In the genomic region with DNA sequence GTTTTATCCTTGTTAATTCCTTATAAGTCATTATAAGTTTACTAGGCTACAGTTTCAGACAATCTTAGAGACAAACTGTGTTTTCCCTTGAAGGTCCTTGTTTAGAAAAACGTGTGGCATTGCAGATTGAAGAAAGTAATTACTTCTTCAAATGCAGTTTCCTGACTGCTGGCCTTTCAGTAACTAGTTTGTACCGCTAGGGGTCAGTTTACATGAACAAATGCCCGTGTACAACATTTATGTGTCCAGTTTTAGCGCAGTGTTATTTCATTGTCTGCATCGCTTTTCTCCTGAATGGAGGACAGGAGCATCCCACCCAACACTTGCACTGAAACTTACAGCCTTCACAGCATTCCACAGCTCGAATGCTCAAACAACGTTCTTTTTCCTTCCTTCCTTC, we compare ENCODE assay signal across 11 mouse cellular contexts.
DNase-seq lines count a peak whose midpoint lies in the region; ATAC-seq and TF ChIP-seq lines count a peak whose summit lies in the region.
"Had no signal": no experiment of that assay in that cellular context is flagged by ENCODE, and none has a peak within 500 bp of the region (broad histone marks: within the 10 kb centered on the region; RNA-seq: fewer than 3 reads in every experiment).

No protein-coding gene starts in this region.

- ATAC-seq in common myeloid progenitor, adult 5-6 weeks (replicated peaks; ENCODE audit: low read depth, poor library complexity, severe bottlenecking), result 0 out of 2 replicates have a peak, but pooled peaks have one; percentile 50
- ATAC-seq in hindbrain, embryonic 14.5 days (ENCODE audit: low FRiP score), result no peak

- no peak overlapping the region for H3K27ac ChIP-seq in layer of hippocampus, adult 2 months
- H3K27ac ChIP-seq in hindbrain, embryonic 14.5 days, result no peak overlapping the region
- H3K27ac ChIP-seq: heart, embryonic 15.5 days had no signal

- no peak overlapping the region for H3K4me2 ChIP-seq in hindbrain, embryonic 14.5 days (replicated peaks)
- H3K4me2 ChIP-seq: heart, embryonic 15.5 days had no signal

- no peaks in the 10 kb centered on the region for H3K27me3 ChIP-seq in E14TG2a.4 (ENCODE audit: insufficient read depth, low read length)
- H3K27me3 ChIP-seq in hindbrain, embryonic 14.5 days (ENCODE audit: control insufficient read depth, insufficient read depth, low read length), result no peaks in the 10 kb centered on the region
- H3K27me3 ChIP-seq: heart, embryonic 15.5 days; megakaryocyte, embryonic 14.5 days had no signal

- peak; percentile 85 for TF ChIP-seq CTCF in layer of hippocampus, adult 2 months (conservative IDR thresholded peaks at IDR 0.05)
- peak; percentile 96 for TF ChIP-seq CTCF in E14TG2a.4 (conservative IDR thresholded peaks at IDR 0.05; ENCODE audit: low read length)

- no peak overlapping the region for H3K9ac ChIP-seq in hindbrain, embryonic 14.5 days
- H3K9ac ChIP-seq: heart, embryonic 15.5 days had no signal

- H3K4me3 ChIP-seq in layer of hippocampus, adult 2 months, result no peak overlapping the region
- H3K4me3 ChIP-seq in E14TG2a.4 (replicated peaks; ENCODE audit: low read length), result no peak overlapping the region
- no peak overlapping the region for H3K4me3 ChIP-seq in hindbrain, embryonic 14.5 days (replicated peaks; ENCODE audit: low read length)
- H3K4me3 ChIP-seq: heart, embryonic 15.5 days; megakaryocyte, embryonic 14.5 days had no signal

- peak; percentile 10 for DNase-seq in adrenal gland, postnatal 10 days
- DNase-seq in adrenal gland, adult 2 months, result no peak
- DNase-seq in layer of hippocampus, adult 2 months (ENCODE audit: low spot score in 2 of 2), result no peak
- DNase-seq in layer of hippocampus, postnatal 10 days (ENCODE audit: low spot score in 2 of 2), result no peak
- no peak for DNase-seq in spleen, adult 18-20 months
- DNase-seq in hindbrain, embryonic 14.5 days (ENCODE audit: low spot score), result no peak
- DNase-seq: adrenal gland, adult 8-10 months had no signal

- 37% methylated on average over 7 of the region's 7 CpGs for WGBS in hindbrain, embryonic 14.5 days

- no peaks in the 10 kb centered on the region for H3K9me3 ChIP-seq in E14TG2a.4 (ENCODE audit: low read length)
- H3K9me3 ChIP-seq in hindbrain, embryonic 14.5 days (ENCODE audit: control insufficient read depth, low read length), result no peaks in the 10 kb centered on the region
- H3K9me3 ChIP-seq: heart, embryonic 15.5 days had no signal

- no peaks in the 10 kb centered on the region for H3K4me1 ChIP-seq in E14TG2a.4 (replicated peaks; ENCODE audit: low read depth, low read length)
- H3K4me1 ChIP-seq in hindbrain, embryonic 14.5 days (replicated peaks; ENCODE audit: control insufficient read depth, insufficient read depth, low read length), result no peaks in the 10 kb centered on the region
- H3K4me1 ChIP-seq: heart, embryonic 15.5 days; megakaryocyte, embryonic 14.5 days had no signal

- no peaks in the 10 kb centered on the region for H3K36me3 ChIP-seq in E14TG2a.4 (ENCODE audit: insufficient read depth, low read length)
- no peaks in the 10 kb centered on the region for H3K36me3 ChIP-seq in hindbrain, embryonic 14.5 days (replicated peaks; ENCODE audit: control insufficient read depth, insufficient read depth)
- H3K36me3 ChIP-seq: heart, embryonic 15.5 days had no signal
